Mouse (Mus musculus): ENCODE measurements around the gene Zc2hc1c. TPM values are rescaled to one million over a fixed set of nuclear protein-coding genes. Genes with fewer than 3 reads are reported as not detected.
"Not testable (repeated sequence)": the region's sequence is repeated elsewhere in the genome, so short reads cannot be mapped to it uniquely, and the experiment has no call there.

Gene Zc2hc1c
- polyA plus RNA-seq, 1 experiment from 2014 or later: 0.14 TPM

- Histone ChIP-seq H3K4me2 (peak overlapping the region; percentile 72; the same call in 1 of the 2 replicates), H3K4me3 (replicated peaks) (no peak overlapping the region), H3K9me3 (replicated peaks) (peaks cover 5% of the 10 kb centered on the region; the same call in 1 of the 2 replicates), H3K27ac (0 out of 2 replicates have a peak overlapping the region, but pooled peaks have one; percentile 11), H3K36me3 (peaks cover 22% of the 10 kb centered on the region), H3K27me3 (no peaks in the 10 kb centered on the region), H3K9ac (no peak overlapping the region), H3K4me1 (replicated peaks) (peaks cover 34% of the 10 kb centered on the region)
- WGBS (ENCODE audit: insufficient replicate concordance): 56% methylated on average over 7 of the region's 7 CpGs
- no peak for DNase-seq
- 0 out of 2 replicates have a peak, but pooled peaks have one; percentile 29 for ATAC-seq (ENCODE audit: low read depth)
These were observed 17.1 kb upstream of the Zc2hc1c start for GRCm38 (mm10) chr12:85271132-85271842.

GRCm38 (mm10) chr12:85271843-85272206 is 16.6 kb upstream of the Zc2hc1c start:
- ATAC-seq (ENCODE audit: low read depth) (peak; percentile 57; the same call in 1 of the 2 replicates), DNase-seq (no peak)
- Histone ChIP-seq H3K27ac (0 out of 2 replicates have a peak overlapping the region, but pooled peaks have one; percentile 11), H3K4me1 (replicated peaks) (peaks cover 34% of the 10 kb centered on the region), H3K27me3 (no peaks in the 10 kb centered on the region), H3K36me3 (peaks cover 24% of the 10 kb centered on the region), H3K9me3 (replicated peaks) (peaks cover 5% of the 10 kb centered on the region; the same call in 1 of the 2 replicates), H3K4me2 (no peak overlapping the region), H3K4me3 (replicated peaks) (no peak overlapping the region), H3K9ac (no peak overlapping the region)
- 58% methylated on average over 4 of the region's 4 CpGs for WGBS (ENCODE audit: insufficient replicate concordance)

GRCm38 (mm10) chr12:85273508-85273907 is 14.9 kb upstream of the Zc2hc1c start:
- H3K4me3 ChIP-seq (replicated peaks): no peak overlapping the region
- peaks cover 5% of the 10 kb centered on the region; the same call in 1 of the 2 replicates for H3K9me3 ChIP-seq (replicated peaks)
- DNase-seq: no peak
- no peak overlapping the region for H3K4me2 ChIP-seq
- H3K27ac ChIP-seq: 0 out of 2 replicates have a peak overlapping the region, but pooled peaks have one; percentile 20
- peaks cover 28% of the 10 kb centered on the region for H3K36me3 ChIP-seq
- WGBS (ENCODE audit: insufficient replicate concordance): 77% methylated on average over 10 of the region's 10 CpGs
- peaks cover 43% of the 10 kb centered on the region for H3K4me1 ChIP-seq (replicated peaks)
- no peak overlapping the region for H3K9ac ChIP-seq
- H3K27me3 ChIP-seq: no peaks in the 10 kb centered on the region
- ATAC-seq (ENCODE audit: low read depth): no peak

GRCm38 (mm10) chr12:85276273-85276672 is 12.1 kb upstream of the Zc2hc1c start:
- Histone ChIP-seq H3K4me1 (replicated peaks) (peaks cover 48% of the 10 kb centered on the region), H3K36me3 (peaks cover 23% of the 10 kb centered on the region), H3K9ac (no peak overlapping the region), H3K27me3 (no peaks in the 10 kb centered on the region), H3K9me3 (replicated peaks) (peaks cover 5% of the 10 kb centered on the region; the same call in 1 of the 2 replicates), H3K4me3 (replicated peaks) (no peak overlapping the region), H3K4me2 (no peak overlapping the region), H3K27ac (no peak overlapping the region)
- ATAC-seq (ENCODE audit: low read depth) (no peak), DNase-seq (no peak)
- whole genome bisulfite sequencing (ENCODE audit: insufficient replicate concordance): 82% methylated on average over 5 of the region's 5 CpGs

GRCm38 (mm10) chr12:85278919-85279318 is 9.5 kb upstream of the Zc2hc1c start:
- peak overlapping the region; percentile 87 for H3K4me3 ChIP-seq (replicated peaks)
- no peaks in the 10 kb centered on the region for H3K27me3 ChIP-seq
- peaks cover 23% of the 10 kb centered on the region for H3K36me3 ChIP-seq
- H3K9ac ChIP-seq: peak overlapping the region; percentile 55
- peaks cover 5% of the 10 kb centered on the region; the same call in 1 of the 2 replicates for H3K9me3 ChIP-seq (replicated peaks)
- peak; percentile 73 for ATAC-seq (ENCODE audit: low read depth)
- DNase-seq: peak; percentile 62
- peak overlapping the region; percentile 85 for H3K27ac ChIP-seq
- H3K4me1 ChIP-seq (replicated peaks): peaks cover 34% of the 10 kb centered on the region
- 46% methylated on average over 10 of the region's 10 CpGs for WGBS (ENCODE audit: insufficient replicate concordance)
- peak overlapping the region; percentile 69 for H3K4me2 ChIP-seq

- Histone ChIP-seq H3K4me2 (peak overlapping the region; percentile 87), H3K27ac (peak overlapping the region; percentile 96), H3K36me3 (peaks cover 18% of the 10 kb centered on the region), H3K4me1 (replicated peaks) (peaks cover 32% of the 10 kb centered on the region), H3K9ac (peak overlapping the region; percentile 93), H3K4me3 (replicated peaks) (peak overlapping the region; percentile 87), H3K27me3 (no peaks in the 10 kb centered on the region), H3K9me3 (replicated peaks) (peaks cover 5% of the 10 kb centered on the region; the same call in 1 of the 2 replicates)
- DNase-seq (peak; percentile 30), ATAC-seq (ENCODE audit: low read depth) (peak; percentile 55)
- 3% methylated on average over 10 of the region's 10 CpGs for WGBS (ENCODE audit: insufficient replicate concordance)
These were observed 8.9 kb upstream of the Zc2hc1c start for GRCm38 (mm10) chr12:85279396-85280080.

GRCm38 (mm10) chr12:85280105-85280844 is 8.1 kb upstream of the Zc2hc1c start:
- no peaks in the 10 kb centered on the region for H3K9me3 ChIP-seq (replicated peaks)
- ATAC-seq (ENCODE audit: low read depth) (peak; percentile 90), DNase-seq (peak; percentile 98)
- WGBS (ENCODE audit: insufficient replicate concordance): under 1% methylated on average over 31 of the region's 31 CpGs
- H3K4me3 ChIP-seq (replicated peaks): peak overlapping the region; percentile 87
- H3K4me2 ChIP-seq: peak overlapping the region; percentile 87
- peaks cover 32% of the 10 kb centered on the region for H3K4me1 ChIP-seq (replicated peaks)
- no peaks in the 10 kb centered on the region for H3K27me3 ChIP-seq
- peak overlapping the region; percentile 96 for H3K27ac ChIP-seq
- H3K9ac ChIP-seq: peak overlapping the region; percentile 93
- peaks cover 12% of the 10 kb centered on the region for H3K36me3 ChIP-seq

GRCm38 (mm10) chr12:85280845-85281651 is 7.3 kb upstream of the Zc2hc1c start:
- H3K4me1 ChIP-seq (replicated peaks): peaks cover 32% of the 10 kb centered on the region
- ATAC-seq (ENCODE audit: low read depth) (peak; percentile 21), DNase-seq (peak; percentile 39)
- peak overlapping the region; percentile 96 for H3K27ac ChIP-seq
- H3K36me3 ChIP-seq: peaks cover 7% of the 10 kb centered on the region; the same call in 1 of the 2 replicates
- H3K27me3 ChIP-seq: no peaks in the 10 kb centered on the region
- H3K4me3 ChIP-seq (replicated peaks): peak overlapping the region; percentile 87; the same call in 1 of the 2 replicates
- 0 out of 2 replicates have a peak overlapping the region, but pooled peaks have one; percentile 93 for H3K9ac ChIP-seq
- WGBS (ENCODE audit: insufficient replicate concordance): 30% methylated on average over 12 of the region's 12 CpGs
- H3K9me3 ChIP-seq (replicated peaks): no peaks in the 10 kb centered on the region
- peak overlapping the region; percentile 87 for H3K4me2 ChIP-seq

- not testable (repeated sequence) for H3K9ac ChIP-seq; DNase-seq; H3K9me3 ChIP-seq (replicated peaks); H3K4me3 ChIP-seq (replicated peaks); H3K4me2 ChIP-seq; H3K27me3 ChIP-seq; H3K36me3 ChIP-seq; ATAC-seq (ENCODE audit: low read depth)
- H3K4me1 ChIP-seq (replicated peaks): peaks cover 32% of the 10 kb centered on the region
- 71% methylated on average over 2 of the region's 4 CpGs for WGBS (ENCODE audit: insufficient replicate concordance)
- peak overlapping the region; percentile 1; the same call in 1 of the 2 replicates for H3K27ac ChIP-seq
These were observed 6.6 kb upstream of the Zc2hc1c start for GRCm38 (mm10) chr12:85281756-85282155.

GRCm38 (mm10) chr12:85284331-85284730 is 4.1 kb upstream of the Zc2hc1c start:
- DNase-seq: no peak
- ATAC-seq (ENCODE audit: low read depth): no peak
- no peak overlapping the region for H3K9ac ChIP-seq
- peaks cover 33% of the 10 kb centered on the region for H3K4me1 ChIP-seq (replicated peaks)
- H3K27ac ChIP-seq: no peak overlapping the region
- H3K4me2 ChIP-seq: no peak overlapping the region
- no peaks in the 10 kb centered on the region for H3K36me3 ChIP-seq
- H3K9me3 ChIP-seq (replicated peaks): no peaks in the 10 kb centered on the region
- H3K27me3 ChIP-seq: peaks cover 16% of the 10 kb centered on the region
- WGBS (ENCODE audit: insufficient replicate concordance): 39% methylated on average over 8 of the region's 8 CpGs
- no peak overlapping the region for H3K4me3 ChIP-seq (replicated peaks)
